Comparison of ENCODE assay signal across 8 mouse cellular contexts in genomic region chr14:20792922-20793757, GRCm38 (mm10). TPM values are rescaled to one million over a fixed set of nuclear protein-coding genes. Genes with fewer than 3 reads are reported as not detected.
DNase-seq lines count a peak whose midpoint lies in the region; ATAC-seq and TF ChIP-seq lines count a peak whose summit lies in the region.

No protein-coding gene starts in this region.

- 2% methylated on average over 54 of the region's 57 CpGs for whole genome bisulfite sequencing in liver, embryonic 13.5 days (ENCODE audit: insufficient replicate concordance)

- intact Hi-C loops in heart, postnatal 25 days (cut with DNase I), result no loop called here
- intact Hi-C loops in heart, postnatal 14 days (cut with DNase I), result no loop called here

- no peak for TF ChIP-seq POLR2A in cortical plate, adult 2 months (IDR thresholded peaks at IDR 0.05; ENCODE audit: extremely low read depth, insufficient read depth, low read length)

- DNase-seq in heart, adult 11 months, result peak; percentile 96
- no peak for DNase-seq in heart, postnatal 25 days (ENCODE audit: low spot score)
- DNase-seq in heart, postnatal 14 days, result peak; percentile 45 to 50
- peak; percentile 36 for DNase-seq in liver, embryonic 13.5 days
- peak; percentile 41 to 75 for DNase-seq in spleen, postnatal 4 days (ENCODE audit: low spot score in 2 of 2)
- DNase-seq in layer of hippocampus, adult 18-20 months (ENCODE audit: low spot score in 2 of 2), result no peak

- peaks cover 10% of the 10 kb centered on the region; the same call in 1 of the 2 replicates for H3K27me3 ChIP-seq in E14TG2a.4 (ENCODE audit: insufficient read depth, low read length)
- 0 out of 2 replicates have a peak, but pooled peaks cover 2% of the 10 kb centered on the region for H3K27me3 ChIP-seq in liver, embryonic 13.5 days

- H3K9me3 ChIP-seq in E14TG2a.4 (ENCODE audit: low read length), result no peaks in the 10 kb centered on the region
- H3K9me3 ChIP-seq in liver, embryonic 13.5 days (replicated peaks), result no peaks in the 10 kb centered on the region

- peak; percentile 52 for ATAC-seq in liver, embryonic 13.5 days (ENCODE audit: low read depth)

- peaks cover 56% of the 10 kb centered on the region for H3K4me1 ChIP-seq in E14TG2a.4 (replicated peaks; ENCODE audit: low read depth, low read length)
- H3K4me1 ChIP-seq in cortical plate, adult 2 months (ENCODE audit: control insufficient read depth, insufficient read depth, low read length), result peaks cover 11% of the 10 kb centered on the region; the same call in 1 of the 2 replicates
- peaks cover 35% of the 10 kb centered on the region for H3K4me1 ChIP-seq in liver, embryonic 13.5 days (replicated peaks)

- peak overlapping the region; percentile 97 for H3K4me2 ChIP-seq in liver, embryonic 13.5 days

- H3K27ac ChIP-seq in cortical plate, adult 2 months (ENCODE audit: insufficient read depth, low read length), result 0 out of 2 replicates have a peak overlapping the region, but pooled peaks have one; percentile 13
- peak overlapping the region; percentile 55 for H3K27ac ChIP-seq in liver, embryonic 13.5 days

- H3K36me3 ChIP-seq in E14TG2a.4 (ENCODE audit: insufficient read depth, low read length), result peaks cover 44% of the 10 kb centered on the region
- peaks cover 16% of the 10 kb centered on the region for H3K36me3 ChIP-seq in liver, embryonic 13.5 days

- H3K9ac ChIP-seq in liver, embryonic 13.5 days, result peak overlapping the region; percentile 81

- TF ChIP-seq CTCF in E14TG2a.4 (conservative IDR thresholded peaks at IDR 0.05; ENCODE audit: low read length), result no peak
- no peak for TF ChIP-seq CTCF in cortical plate, adult 2 months (IDR thresholded peaks at IDR 0.05; ENCODE audit: extremely low read depth, insufficient read depth, low read length)

- peak overlapping the region; percentile 83 for H3K4me3 ChIP-seq in E14TG2a.4 (replicated peaks; ENCODE audit: low read length)
- peak overlapping the region; percentile 48 for H3K4me3 ChIP-seq in cortical plate, adult 2 months (ENCODE audit: insufficient read depth, low read length)
- H3K4me3 ChIP-seq in liver, embryonic 13.5 days (replicated peaks), result peak overlapping the region; percentile 87

RNA-seq across cellular contexts. Expression of gene Camk2g, which starts 0.7 kb away (rescaled TPM):
- 10 to 100 TPM; 50.4 to 59.5 TPM for total RNA-seq in heart, postnatal 25 days (2021)
- polyA plus RNA-seq in cortical plate, adult 2 months (2012; rRNA removed), result 287 and 303 TPM in 2 replicates
- total RNA-seq in heart, postnatal 14 days (2021), result 10 to 100 TPM; 40.8 to 42.3 TPM
- 10.6 and 10.7 TPM in 2 replicates for polyA plus RNA-seq in liver, embryonic 13.5 days (2015; fragmentation: Nextera tagmentation; extraction: Ambion mirVana)
- total RNA-seq in layer of hippocampus, adult 18-20 months (2021), result 100 to 1,000 TPM; 225 to 233 TPM

RNA-seq across cellular contexts. Expression of gene Plau, which starts 43.3 kb away (rescaled TPM):
- total RNA-seq in heart, postnatal 25 days (2021), result 1 to 10 TPM; 4.5 to 4.6 TPM
- 4.2 and 5.2 TPM in 2 replicates for polyA plus RNA-seq in cortical plate, adult 2 months (2012; rRNA removed)
- total RNA-seq in heart, postnatal 14 days (2021), result 1 to 10 TPM; 5.7 to 6.1 TPM
- polyA plus RNA-seq in liver, embryonic 13.5 days (2015; fragmentation: Nextera tagmentation; extraction: Ambion mirVana), result 0.74 and 0.76 TPM in 2 replicates
- 1 to 10 TPM; 3.3 to 4.5 TPM for total RNA-seq in layer of hippocampus, adult 18-20 months (2021)

RNA-seq across cellular contexts. Expression of gene Ndst2, which starts 58.8 kb away (rescaled TPM):
- 10 to 100 TPM; 10.0 to 12.6 TPM for total RNA-seq in heart, postnatal 25 days (2021)
- 22.9 and 26.7 TPM in 2 replicates for polyA plus RNA-seq in cortical plate, adult 2 months (2012; rRNA removed)
- total RNA-seq in heart, postnatal 14 days (2021), result 10 to 100 TPM; 13.6 to 15.4 TPM
- 14.2 and 16.6 TPM in 2 replicates for polyA plus RNA-seq in liver, embryonic 13.5 days (2015; fragmentation: Nextera tagmentation; extraction: Ambion mirVana)
- total RNA-seq in layer of hippocampus, adult 18-20 months (2021), result 10 to 100 TPM; 14.9 to 17.6 TPM

Comparison
In these comparisons a context has a peak if more than half of its experiments do, and no peak if none do; other contexts are left out.
1. DNase-seq: peak in heart, adult 11 months (single experiment), heart, postnatal 14 days (2 of 2), liver, embryonic 13.5 days (single experiment) and spleen, postnatal 4 days (2 of 2); none in heart, postnatal 25 days (single experiment) and layer of hippocampus, adult 18-20 months (0 of 2).
2. Peak in every context shown above with its lines, with median percentiles within 50 percentile points of each other: H3K4me3 ChIP-seq.